Mouse (Mus musculus) liver, postnatal 0 days (tissue): ENCODE measurements around the gene Rps13. TPM values are rescaled to one million over a fixed set of nuclear protein-coding genes. Genes with fewer than 3 reads are reported as not detected.

Experiments used
- ATAC-seq: fragments of 200-750 bp; cut with Nextera tagmentation; 2 replicates; pipeline ENCODE4 v1.8.0; 2017; ENCODE audit warnings: mild to moderate bottlenecking, moderate library complexity
- DNase-seq: peaks from one replicate; pipeline ENCODE4 v3.0.0-alpha.2; 2016
- H3K27ac ChIP-seq: fragments of 300-500 bp; sonication (generic); 2 replicates; pipeline ENCODE4 v1.5.1; 2014; ENCODE audit warnings: antibody characterized with exemption, moderate library complexity, mild to moderate bottlenecking, low read depth
- H3K27me3 ChIP-seq: fragments of 300-500 bp; sonication (generic); 2 replicates; pipeline ENCODE4 v1.6.1; 2014; ENCODE audit warnings: low read length, control low read depth, mixed read lengths; ENCODE audit not compliant: insufficient read depth
- H3K36me3 ChIP-seq: fragments of 300-500 bp; sonication (generic); replicated peaks from 2 replicates; pipeline ENCODE4 v1.6.1; 2014; ENCODE audit warnings: mild to moderate bottlenecking, control low read depth, low read length, moderate library complexity, mixed read lengths; ENCODE audit not compliant: insufficient read depth
- H3K4me1 ChIP-seq: fragments of 300-500 bp; sonication (generic); 2 replicates; pipeline ENCODE4 v1.6.1; 2014; ENCODE audit warnings: antibody characterized with exemption, mild to moderate bottlenecking, control low read depth; ENCODE audit not compliant: insufficient read depth
- H3K4me2 ChIP-seq: fragments of 300-500 bp; sonication (generic); 2 replicates; pipeline ENCODE4 v1.6.1; 2014; ENCODE audit warnings: low read depth, mild to moderate bottlenecking, low read length, moderate library complexity, mixed read lengths
- H3K4me3 ChIP-seq: fragments of 300-500 bp; sonication (generic); 2 replicates; pipeline ENCODE4 v1.5.1; 2014; ENCODE audit warnings: low read depth, low read length
- H3K9ac ChIP-seq: fragments of 300-500 bp; sonication (generic); replicated peaks from 2 replicates; pipeline ENCODE4 v1.6.1; 2014; ENCODE audit warnings: mild to moderate bottlenecking, moderate library complexity
- H3K9me3 ChIP-seq: fragments of 300-500 bp; sonication (generic); 2 replicates; pipeline ENCODE4 v1.6.1; 2016; ENCODE audit warnings: mild to moderate bottlenecking, control low read depth, low read length, mixed read lengths
- CTCF ChIP-seq: sonication (generic); IDR thresholded peaks from 2 replicates; pipeline ENCODE4 v1.5.1; 2016; ENCODE audit warnings: antibody characterized with exemption, low read depth
- EP300 ChIP-seq: IDR thresholded peaks from 2 replicates; pipeline ENCODE4 v1.6.1; 2016; ENCODE audit warnings: antibody characterized with exemption, low read depth, mild to moderate bottlenecking
- WGBS: fragments of 180-500 bp; shearing (Covaris S2); extraction: QIAGEN DNeasy Blood & Tissue Kit; methylation state at CpG from one replicate; pipeline ENCODE4 v1.1.7; 2014; ENCODE audit not compliant: insufficient replicate concordance; 5-methylcytosine and 5-hydroxymethylcytosine counted together
- polyA plus RNA-seq: library from polyadenylated mRNA; unstranded; fragments of >200 nt; fragmentation: Nextera tagmentation; extraction: Ambion mirVana; gene quantifications from 2 replicates; pipeline ENCODE4 v1.2.1, GENCODE M21; 2015

Gene Rps13
- polyA plus RNA-seq, 1 experiment from 2014 or later, result 425 TPM

DNA sequence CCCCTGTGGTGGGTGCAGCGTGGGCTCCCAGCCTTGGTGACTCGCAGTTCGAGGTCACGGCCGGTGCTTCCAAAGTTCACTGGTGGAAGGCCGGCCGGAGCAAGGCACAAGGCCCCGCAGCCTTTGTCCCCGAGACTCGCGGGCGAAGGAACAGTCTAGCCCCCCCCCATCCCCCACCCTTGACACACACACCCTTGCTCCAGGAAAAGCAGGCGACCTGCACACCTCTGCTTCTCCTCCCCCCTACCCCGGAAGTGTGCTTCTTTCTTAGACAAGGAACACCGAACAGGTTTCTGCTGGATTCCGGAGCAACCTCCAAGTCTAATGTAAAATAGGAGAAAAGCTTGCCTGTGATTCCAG is 25.4 kb downstream of the Rps13 start:
- Histone ChIP-seq H3K27me3 (peaks cover 20% of the 10 kb centered on the region), H3K36me3 (no peaks in the 10 kb centered on the region), H3K4me2 (peak overlapping the region; percentile 95), H3K9ac (peak overlapping the region; percentile 60), H3K9me3 (no peaks in the 10 kb centered on the region), H3K4me1 (peaks cover 7% of the 10 kb centered on the region), H3K27ac (0 out of 2 replicates have a peak overlapping the region, but pooled peaks have one; percentile 74), H3K4me3 (peak overlapping the region; percentile 75)
- ATAC-seq (peak; percentile 9; the same call in 1 of the 2 replicates), DNase-seq (no peak)
- TF ChIP-seq EP300 (no peak), CTCF (no peak)
- 8% methylated on average over 15 of the region's 16 CpGs for WGBS

DNA sequence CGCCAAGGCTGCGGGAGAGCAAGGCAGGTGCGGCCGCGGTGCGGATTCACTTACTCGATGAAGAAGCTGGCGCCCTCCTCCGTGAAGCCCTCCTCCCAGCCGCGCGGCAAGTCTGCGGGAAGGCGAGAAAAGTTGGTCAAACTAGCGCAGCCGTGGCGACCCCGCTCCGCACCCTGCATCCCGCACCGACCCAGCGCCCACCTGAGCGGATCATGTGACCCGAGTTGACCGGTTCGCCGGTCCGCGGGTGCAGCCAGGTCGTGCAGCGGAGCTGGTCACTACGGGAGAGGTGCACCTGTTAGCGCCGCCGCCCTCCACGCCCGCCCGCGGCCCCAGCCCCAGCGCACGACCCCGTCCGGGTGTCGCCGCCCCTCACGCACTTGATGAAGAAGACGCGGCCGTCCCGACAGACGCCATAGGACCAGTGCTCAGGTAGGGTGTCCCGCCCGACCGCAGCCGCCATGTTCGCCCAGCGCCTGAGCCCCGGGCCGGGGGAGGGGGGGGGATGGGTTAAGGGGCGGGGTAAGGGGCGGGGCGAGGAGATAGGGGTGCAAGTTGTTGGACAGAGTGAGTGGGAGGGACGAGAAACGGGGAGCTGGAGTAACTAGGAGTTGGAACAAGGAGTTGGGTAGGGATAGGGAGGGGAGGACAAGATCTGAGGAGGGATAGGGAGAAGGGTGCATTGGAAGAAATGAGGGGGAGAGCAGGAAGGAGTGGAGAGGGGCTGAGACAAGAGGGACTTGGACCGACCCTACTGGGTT is 25.9 kb downstream of the Rps13 start, which contains the start of gene Plekha7:
TSS of gene Plekha7 (minus strand) at position 506 of the 761 bp plus-strand sequence.
- ATAC-seq (peak; percentile 69), DNase-seq (peak; percentile 78)
- Histone ChIP-seq H3K4me2 (peak within 1 kb of the TSS; percentile 95), H3K27ac (peak within 1 kb of the TSS; percentile 74), H3K9ac (peak within 1 kb of the TSS; percentile 60), H3K4me3 (peak within 1 kb of the TSS; percentile 75), H3K27me3 (peaks cover 20% of the 10 kb centered on the region), H3K9me3 (no peaks in the 10 kb centered on the region), H3K36me3 (no peaks in the 10 kb centered on the region), H3K4me1 (peaks cover 7% of the 10 kb centered on the region)
- under 1% methylated on average over 56 of the region's 65 CpGs for WGBS
- no peak for TF ChIP-seq EP300
- TF ChIP-seq CTCF, result no peak

- Histone ChIP-seq H3K36me3 (no peaks in the 10 kb centered on the region), H3K9ac (peak overlapping the region; percentile 60), H3K9me3 (no peaks in the 10 kb centered on the region), H3K4me1 (peaks cover 7% of the 10 kb centered on the region), H3K27ac (peak overlapping the region; percentile 74), H3K27me3 (peaks cover 20% of the 10 kb centered on the region), H3K4me3 (peak overlapping the region; percentile 75), H3K4me2 (peak overlapping the region; percentile 95)
- under 1% methylated on average over 57 of the region's 63 CpGs for WGBS
- peak; percentile 62 for DNase-seq
- peak; percentile 78 for ATAC-seq
- TF ChIP-seq CTCF, result no peak
- no peak for TF ChIP-seq EP300
Observed at GRCm38 (mm10) chr7:116307099-116307870, 26.7 kb downstream of the Rps13 start.

DNA sequence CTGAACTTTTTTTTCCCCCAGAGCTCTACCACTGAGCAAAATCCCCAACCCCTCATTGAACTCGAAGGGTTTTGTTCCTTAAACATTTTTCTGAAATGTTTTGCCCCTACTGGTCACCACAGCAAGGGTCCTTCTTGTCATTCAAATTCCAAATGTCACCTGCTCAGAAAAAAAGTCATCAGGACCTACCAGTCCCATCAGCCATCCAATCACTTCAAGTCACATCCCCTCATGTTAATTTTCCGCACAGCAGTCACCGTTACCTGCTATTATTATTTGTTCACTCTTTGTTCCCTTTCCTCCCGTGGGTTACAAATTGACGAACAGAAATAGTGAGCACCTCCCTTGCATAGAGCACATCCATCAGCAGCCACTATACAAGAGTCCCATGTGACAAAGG is 27.4 kb downstream of the Rps13 start:
- ATAC-seq, result no peak
- 15% methylated on average over 5 of the region's 5 CpGs for WGBS
- no peak for DNase-seq
- Histone ChIP-seq H3K36me3 (no peaks in the 10 kb centered on the region), H3K9me3 (no peaks in the 10 kb centered on the region), H3K4me2 (peak overlapping the region; percentile 95), H3K4me1 (peaks cover 7% of the 10 kb centered on the region), H3K4me3 (no peak overlapping the region), H3K9ac (no peak overlapping the region), H3K27ac (peak overlapping the region; percentile 74), H3K27me3 (peaks cover 20% of the 10 kb centered on the region)
- TF ChIP-seq EP300 (no peak), CTCF (no peak)

- no peak for TF ChIP-seq CTCF
- TF ChIP-seq EP300, result no peak
- Histone ChIP-seq H3K4me2 (no peak overlapping the region), H3K4me1 (peaks cover 2% of the 10 kb centered on the region; the same call in 1 of the 2 replicates), H3K27ac (no peak overlapping the region), H3K4me3 (no peak overlapping the region), H3K27me3 (no peaks in the 10 kb centered on the region; the same call in 1 of the 2 replicates), H3K9ac (no peak overlapping the region), H3K36me3 (no peaks in the 10 kb centered on the region), H3K9me3 (no peaks in the 10 kb centered on the region)
- 80% methylated on average over 5 of the region's 5 CpGs for WGBS
- ATAC-seq (no peak), DNase-seq (no peak)
Observed at GRCm38 (mm10) chr7:116301661-116302311, 32.2 kb downstream of the Rps13 start.

DNA sequence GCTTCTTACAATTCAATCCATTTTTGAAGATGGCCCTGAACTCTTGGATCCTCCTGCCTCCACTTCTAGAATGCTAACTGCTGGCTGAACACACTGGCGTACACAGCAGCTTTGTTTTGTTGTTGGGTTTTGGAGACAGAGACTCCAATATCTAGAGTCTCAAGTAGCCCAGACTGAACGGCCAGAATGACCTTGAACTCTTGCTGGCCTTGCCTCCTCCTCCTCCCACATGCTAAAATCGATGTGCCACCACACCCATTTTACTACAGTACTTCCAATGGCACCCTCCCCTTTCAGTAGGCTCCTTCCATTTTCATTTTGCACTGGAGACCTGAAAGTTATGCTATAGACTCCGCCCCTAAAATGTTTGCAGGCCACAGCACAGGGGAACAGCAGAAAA is 32.9 kb downstream of the Rps13 start:
- Histone ChIP-seq H3K36me3 (no peaks in the 10 kb centered on the region), H3K27ac (no peak overlapping the region), H3K9ac (no peak overlapping the region), H3K27me3 (no peaks in the 10 kb centered on the region), H3K4me3 (no peak overlapping the region), H3K4me2 (no peak overlapping the region), H3K9me3 (no peaks in the 10 kb centered on the region), H3K4me1 (no peaks in the 10 kb centered on the region)
- TF ChIP-seq CTCF (no peak), EP300 (no peak)
- WGBS, result 65% methylated on average over 4 of the region's 4 CpGs
- no peak for DNase-seq
- ATAC-seq, result no peak
